Mouse (Mus musculus): Measurements from ENCODE around the gene Luc7l3. TPM values are rescaled to one million over a fixed set of nuclear protein-coding genes. Genes with fewer than 3 reads are reported as not detected.

Luc7l3 gene
- polyA plus RNA-seq, 2 experiments = 96.9 to 138 TPM

DNA sequence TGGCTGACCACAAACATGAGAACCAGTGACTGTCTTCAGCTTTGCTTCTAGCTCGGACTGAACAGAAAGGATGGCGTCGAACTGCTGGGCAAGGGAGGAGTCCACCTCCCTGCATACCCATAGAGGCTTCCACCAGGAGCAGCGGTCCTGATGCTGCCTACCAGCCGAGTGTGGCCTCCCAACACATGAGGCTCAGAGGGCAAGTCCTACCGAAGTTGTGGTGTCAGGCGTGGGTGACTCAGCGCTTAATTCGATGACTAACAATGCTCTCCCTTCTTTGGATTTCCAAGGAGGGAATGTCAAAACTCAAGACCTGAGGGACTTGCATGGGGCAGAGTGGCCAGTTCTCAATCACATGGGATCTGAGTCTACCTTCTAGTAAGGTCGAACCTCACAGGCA, 68.1 kb downstream of the Luc7l3 start:
- no peaks in the 10 kb centered on the region for H3K9me3 ChIP-seq (ENCODE audit: control insufficient read depth, low read length)
- no peak overlapping the region for H3K4me3 ChIP-seq (replicated peaks; ENCODE audit: low read length)
- no peak overlapping the region for H3K4me2 ChIP-seq (replicated peaks; ENCODE audit: low read depth, low read length, severe bottlenecking)
- no peak for ATAC-seq (ENCODE audit: low FRiP score, low read depth)
- 85% methylated on average over 10 of the region's 10 CpGs for WGBS
- peaks cover 5% of the 10 kb centered on the region; the same call in 1 of the 2 replicates for H3K4me1 ChIP-seq (ENCODE audit: control insufficient read depth, insufficient read depth, low read length)
- no peak for TF ChIP-seq POLR2A (IDR thresholded peaks at IDR 0.05; ENCODE audit: borderline replicate concordance, extremely low read depth, insufficient read depth, insufficient read length)
- no peak overlapping the region for H3K9ac ChIP-seq (ENCODE audit: low read depth, low read length, severe bottlenecking)
- H3K36me3 ChIP-seq (ENCODE audit: control insufficient read depth, insufficient read depth, low read length) = no peaks in the 10 kb centered on the region
- no peak overlapping the region for H3K27ac ChIP-seq (replicated peaks; ENCODE audit: low read depth, low read length)
- no peaks in the 10 kb centered on the region for H3K27me3 ChIP-seq (ENCODE audit: control insufficient read depth, insufficient read depth, low read length)
- DNase-seq (ENCODE audit: low spot score) = no peak

DNA sequence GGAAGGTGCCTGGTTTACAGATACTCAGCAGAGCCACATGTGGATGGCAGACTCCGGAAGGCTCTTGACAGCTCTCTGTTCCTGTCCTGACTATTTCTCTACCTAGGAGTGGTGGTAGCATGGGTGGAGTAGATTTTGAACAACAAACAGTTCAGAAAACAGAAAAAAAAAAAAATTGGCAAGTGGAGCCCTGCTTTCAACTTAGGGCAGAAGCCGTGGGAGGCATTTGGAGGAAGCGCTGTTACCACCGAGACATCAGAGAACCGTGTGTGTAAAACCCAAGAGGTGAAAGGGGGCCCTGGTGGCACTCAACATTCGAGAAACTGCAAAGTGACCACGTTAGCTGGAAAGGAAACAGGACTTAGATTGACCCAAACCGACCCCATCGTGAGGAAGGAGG, 68.6 kb downstream of the Luc7l3 start:
- H3K4me2 ChIP-seq (replicated peaks; ENCODE audit: low read depth, low read length, severe bottlenecking) = no peak overlapping the region
- TF ChIP-seq POLR2A (IDR thresholded peaks at IDR 0.05; ENCODE audit: borderline replicate concordance, extremely low read depth, insufficient read depth, insufficient read length) = no peak
- no peak overlapping the region for H3K9ac ChIP-seq (ENCODE audit: low read depth, low read length, severe bottlenecking)
- H3K4me1 ChIP-seq (ENCODE audit: control insufficient read depth, insufficient read depth, low read length) = peaks cover 5% of the 10 kb centered on the region; the same call in 1 of the 2 replicates
- H3K9me3 ChIP-seq (ENCODE audit: control insufficient read depth, low read length) = no peaks in the 10 kb centered on the region
- H3K27me3 ChIP-seq (ENCODE audit: control insufficient read depth, insufficient read depth, low read length) = no peaks in the 10 kb centered on the region
- H3K27ac ChIP-seq (replicated peaks; ENCODE audit: low read depth, low read length) = no peak overlapping the region
- DNase-seq (ENCODE audit: low spot score) = no peak
- 62% methylated on average over 9 of the region's 9 CpGs for WGBS
- no peaks in the 10 kb centered on the region for H3K36me3 ChIP-seq (ENCODE audit: control insufficient read depth, insufficient read depth, low read length)
- no peak overlapping the region for H3K4me3 ChIP-seq (replicated peaks; ENCODE audit: low read length)
- ATAC-seq (ENCODE audit: low FRiP score, low read depth) = no peak

DNA sequence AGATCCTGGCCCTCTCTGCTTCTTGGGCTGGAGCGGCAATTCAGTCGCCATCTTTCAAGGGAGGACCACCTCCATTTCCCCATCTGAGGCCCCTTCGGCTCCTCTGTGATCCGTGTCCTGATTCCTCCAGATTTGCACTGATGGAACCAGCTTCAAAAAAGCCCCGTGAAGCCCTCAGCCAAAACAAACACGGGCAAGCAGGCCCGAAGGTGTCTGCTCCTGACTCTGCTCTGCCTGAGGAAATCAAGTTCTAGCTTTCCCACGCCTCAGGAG, 75.1 kb downstream of the Luc7l3 start:
- ATAC-seq (ENCODE audit: low FRiP score, low read depth) (peak; percentile 27), DNase-seq (ENCODE audit: low spot score) (peak; percentile 51)
- Histone ChIP-seq H3K27me3 (ENCODE audit: control insufficient read depth, insufficient read depth, low read length) (no peaks in the 10 kb centered on the region), H3K4me3 (replicated peaks; ENCODE audit: low read length) (peak overlapping the region; percentile 14), H3K9ac (ENCODE audit: low read depth, low read length, severe bottlenecking) (no peak overlapping the region), H3K9me3 (ENCODE audit: control insufficient read depth, low read length) (no peaks in the 10 kb centered on the region), H3K27ac (replicated peaks; ENCODE audit: low read depth, low read length) (peak overlapping the region; percentile 90), H3K4me1 (ENCODE audit: control insufficient read depth, insufficient read depth, low read length) (peaks cover 56% of the 10 kb centered on the region), H3K4me2 (replicated peaks; ENCODE audit: low read depth, low read length, severe bottlenecking) (peak overlapping the region; percentile 33), H3K36me3 (ENCODE audit: control insufficient read depth, insufficient read depth, low read length) (no peaks in the 10 kb centered on the region)
- WGBS = 11% methylated on average over 8 of the region's 8 CpGs
- no peak for TF ChIP-seq POLR2A (IDR thresholded peaks at IDR 0.05; ENCODE audit: borderline replicate concordance, extremely low read depth, insufficient read depth, insufficient read length)

DNA sequence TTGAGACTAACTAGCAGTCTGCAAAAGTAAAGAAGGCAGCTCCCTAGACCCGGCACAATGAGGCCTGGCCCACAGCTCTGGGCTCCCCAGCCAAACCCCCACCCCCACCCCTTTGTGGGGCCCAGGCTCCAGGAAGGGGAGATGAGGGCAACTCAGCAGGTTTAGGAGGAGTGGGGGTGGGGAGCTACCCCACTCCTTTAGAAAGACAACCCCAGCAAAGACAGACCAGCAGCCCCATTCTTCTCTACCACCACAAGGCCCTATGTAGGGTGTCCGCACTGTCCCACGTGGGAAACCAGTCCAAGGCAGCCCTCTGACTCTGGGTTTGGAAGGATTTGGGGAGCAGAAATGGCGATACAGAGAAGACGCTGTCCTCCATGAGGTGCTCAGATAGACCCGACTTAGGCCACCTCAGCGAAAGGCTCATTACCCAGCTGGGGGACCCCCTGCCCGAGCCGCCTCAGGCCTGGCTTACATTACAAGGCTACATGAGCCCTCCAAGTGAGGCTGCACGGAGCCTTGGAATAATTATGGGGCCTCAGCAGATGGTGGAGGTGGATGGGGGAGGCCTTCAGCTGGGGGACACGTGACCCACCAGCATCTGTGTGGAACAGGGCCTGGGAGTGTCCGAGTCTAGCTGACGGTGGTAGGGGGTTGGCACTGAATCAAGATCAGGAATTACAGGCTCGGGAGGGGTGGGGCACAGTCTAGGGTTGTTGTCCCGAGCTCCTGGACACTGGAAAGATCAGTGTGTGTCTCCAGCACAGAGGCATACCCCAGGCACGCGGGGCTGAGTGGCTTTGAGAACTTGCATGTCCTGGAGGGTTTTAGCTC, 75.6 kb downstream of the Luc7l3 start, which contains the start of gene Wfikkn2:
Wfikkn2 (minus strand) TSS at position 51 of the 834 bp plus-strand sequence.
- TF ChIP-seq POLR2A (IDR thresholded peaks at IDR 0.05; ENCODE audit: borderline replicate concordance, extremely low read depth, insufficient read depth, insufficient read length) = no peak
- H3K9me3 ChIP-seq (ENCODE audit: control insufficient read depth, low read length) = no peaks in the 10 kb centered on the region
- 11% methylated on average over 16 of the region's 17 CpGs for WGBS
- ATAC-seq (ENCODE audit: low FRiP score, low read depth) (peak; percentile 95), DNase-seq (ENCODE audit: low spot score) (peak; percentile 91)
- H3K27me3 ChIP-seq (ENCODE audit: control insufficient read depth, insufficient read depth, low read length) = no peaks in the 10 kb centered on the region
- H3K36me3 ChIP-seq (ENCODE audit: control insufficient read depth, insufficient read depth, low read length) = no peaks in the 10 kb centered on the region
- peaks cover 58% of the 10 kb centered on the region for H3K4me1 ChIP-seq (ENCODE audit: control insufficient read depth, insufficient read depth, low read length)
- H3K4me3 ChIP-seq (replicated peaks; ENCODE audit: low read length) = peak within 1 kb of the TSS; percentile 14
- peak within 1 kb of the TSS; percentile 90 for H3K27ac ChIP-seq (replicated peaks; ENCODE audit: low read depth, low read length)
- peak within 1 kb of the TSS; percentile 33 for H3K4me2 ChIP-seq (replicated peaks; ENCODE audit: low read depth, low read length, severe bottlenecking)
- H3K9ac ChIP-seq (ENCODE audit: low read depth, low read length, severe bottlenecking) = peak within 1 kb of the TSS; percentile 17; the same call in 1 of the 2 replicates

DNA sequence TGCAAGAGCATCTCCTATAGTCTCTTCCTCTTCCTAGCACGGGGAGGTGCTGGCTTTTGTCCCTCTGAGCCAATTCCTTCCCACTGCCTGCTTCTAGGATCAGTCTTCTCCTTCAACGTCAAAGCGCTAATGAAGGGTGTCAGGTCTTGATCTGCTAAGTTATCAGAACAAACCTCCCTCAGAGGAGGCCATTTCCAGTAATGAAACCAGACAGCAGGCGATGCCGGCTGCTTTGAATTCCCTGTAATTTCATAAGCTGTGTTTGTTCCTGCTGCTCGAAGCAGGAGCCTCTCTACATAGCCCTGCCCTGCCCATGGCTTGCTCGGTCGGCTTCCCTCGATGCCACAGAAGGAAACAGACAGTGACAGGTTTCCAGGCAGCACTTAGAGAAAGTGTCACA, 77.4 kb downstream of the Luc7l3 start:
- Histone ChIP-seq H3K4me3 (replicated peaks; ENCODE audit: low read length) (no peak overlapping the region), H3K36me3 (ENCODE audit: control insufficient read depth, insufficient read depth, low read length) (no peaks in the 10 kb centered on the region), H3K27me3 (ENCODE audit: control insufficient read depth, insufficient read depth, low read length) (no peaks in the 10 kb centered on the region), H3K9me3 (ENCODE audit: control insufficient read depth, low read length) (no peaks in the 10 kb centered on the region), H3K4me2 (replicated peaks; ENCODE audit: low read depth, low read length, severe bottlenecking) (no peak overlapping the region), H3K27ac (replicated peaks; ENCODE audit: low read depth, low read length) (no peak overlapping the region; the same call in 1 of the 2 replicates), H3K9ac (ENCODE audit: low read depth, low read length, severe bottlenecking) (no peak overlapping the region), H3K4me1 (ENCODE audit: control insufficient read depth, insufficient read depth, low read length) (peaks cover 66% of the 10 kb centered on the region)
- ATAC-seq (ENCODE audit: low FRiP score, low read depth) = no peak
- DNase-seq (ENCODE audit: low spot score) = no peak
- 42% methylated on average over 9 of the region's 9 CpGs for WGBS
- TF ChIP-seq POLR2A (IDR thresholded peaks at IDR 0.05; ENCODE audit: borderline replicate concordance, extremely low read depth, insufficient read depth, insufficient read length) = no peak
